Mouse (Mus musculus): ENCODE results near the gene Cpa4.

GRCm38 (mm10) chr6:30580841-30581176, 12.6 kb downstream of the Cpa4 start:
- TF ChIP-seq MYOD1 (IDR thresholded peaks at IDR 0.05; ENCODE audit: control insufficient read depth, insufficient read length, low read depth) (no peak), MYOG (IDR thresholded peaks at IDR 0.05; ENCODE audit: control insufficient read depth, extremely low read depth, insufficient read length) (no peak)
